Mouse (Mus musculus) large intestine, adult 2 months (tissue): ENCODE results near the gene Pxylp1. TPM values are rescaled to one million over a fixed set of nuclear protein-coding genes. Genes with fewer than 3 reads are reported as not detected.

ENCODE experiments used
- DNase-seq: peaks from one replicate; pipeline ENCODE4 v3.0.0-alpha.2; 2012; ENCODE audit warnings: low read depth, low spot score
- WGBS: fragments of 180-500 bp; shearing (Covaris S2); methylation state at CpG from one replicate; pipeline ENCODE4 v1.1.7; 2018; 5-methylcytosine and 5-hydroxymethylcytosine counted together
- polyA plus RNA-seq: library from polyadenylated mRNA; depleted of rRNA; stranded (reverse); fragments of >200 nt; gene quantifications from 2 replicates; pipeline ENCODE4 v1.2.3, GENCODE M21; 2012

Pxylp1 gene
- polyA plus RNA-seq, 1 experiment: 17.3 TPM

DNA sequence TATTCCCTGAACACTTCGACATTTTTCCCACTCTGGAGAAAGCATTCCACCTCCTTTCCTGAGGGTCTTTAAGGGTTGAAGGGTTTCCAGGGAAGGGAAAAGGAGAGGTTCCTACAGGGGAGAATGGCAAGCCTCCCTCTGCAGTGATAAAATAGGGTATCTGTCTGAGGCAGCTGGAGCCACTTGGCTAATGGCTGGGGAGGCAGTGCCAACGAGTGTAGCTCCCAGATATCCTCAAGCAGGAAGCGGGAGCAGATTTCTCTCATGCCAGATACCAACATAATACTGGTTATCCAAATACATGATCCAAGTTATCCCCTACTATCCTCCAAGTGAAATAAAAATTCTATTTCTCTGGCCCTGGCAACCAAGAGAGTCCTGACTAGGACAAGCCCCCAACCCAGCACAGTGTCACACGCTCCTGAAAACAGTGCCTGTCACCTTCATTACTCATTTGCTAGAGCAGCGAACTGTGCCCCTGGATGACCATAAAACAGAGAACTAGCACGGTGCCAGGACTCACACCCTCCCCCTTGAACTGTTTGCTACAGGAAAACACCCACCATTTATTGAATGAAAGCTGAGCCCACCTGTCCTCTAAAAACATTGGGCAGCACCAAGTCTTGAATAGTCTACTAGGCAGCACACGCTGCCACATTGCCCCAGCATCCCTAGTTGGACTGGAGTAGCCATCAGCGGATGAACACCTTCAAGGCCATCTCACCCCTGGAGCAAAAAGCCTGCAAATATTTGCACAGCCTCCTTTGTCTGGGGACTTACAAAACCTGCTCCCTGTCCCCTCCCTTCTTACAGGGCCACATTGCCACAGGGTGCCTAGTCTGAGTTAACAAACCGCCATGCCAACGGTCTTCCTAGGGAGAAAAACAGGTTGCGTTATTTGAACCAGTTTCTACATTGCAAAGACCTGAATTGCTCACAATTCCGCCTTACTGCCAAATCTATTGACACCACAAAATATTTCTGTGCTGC, 833 bp downstream of the Pxylp1 start:
- 33% methylated on average over 12 of the region's 12 CpGs for WGBS
- DNase-seq: no peak

DNA sequence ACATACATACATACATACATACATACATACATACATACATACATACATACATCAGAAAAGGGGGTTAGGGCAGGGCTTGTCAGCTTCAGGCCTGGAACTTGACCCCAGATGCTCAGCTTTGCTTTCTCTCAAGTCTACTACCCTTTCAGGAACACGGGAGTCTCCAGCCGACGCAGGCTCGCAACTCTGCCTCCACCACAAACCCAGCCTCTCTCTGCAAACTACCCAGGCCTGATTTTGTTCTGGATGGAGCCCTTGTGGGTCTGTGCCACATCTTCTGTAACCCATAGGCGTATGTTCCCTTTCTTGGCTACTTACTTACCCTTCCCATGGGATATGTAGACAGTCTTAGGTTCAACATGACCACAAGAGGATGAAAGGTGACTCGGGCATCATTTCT, 1.7 kb downstream of the Pxylp1 start:
- WGBS: 43% methylated on average over 6 of the region's 6 CpGs
- DNase-seq: no peak

DNA sequence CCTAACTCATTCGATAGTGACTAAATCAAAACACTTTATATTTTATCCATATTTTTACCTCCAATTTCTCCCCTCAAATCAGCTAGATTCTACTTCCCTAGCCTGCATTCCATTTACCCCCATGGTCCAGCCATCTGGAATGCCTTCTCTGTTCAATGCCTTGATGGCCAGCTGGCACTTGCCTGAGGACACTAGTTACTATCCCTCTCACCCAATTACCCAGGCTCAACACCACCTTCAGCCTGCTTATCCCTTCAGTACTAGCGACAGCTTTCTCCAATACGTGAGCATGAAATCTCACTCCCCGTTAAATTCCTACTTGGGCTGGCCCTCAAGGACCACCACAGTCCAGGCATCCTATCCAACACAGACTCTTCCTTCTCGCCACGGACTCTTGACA, 2.2 kb downstream of the Pxylp1 start:
- DNase-seq: no peak
- 56% methylated on average over 6 of the region's 6 CpGs for WGBS

DNA sequence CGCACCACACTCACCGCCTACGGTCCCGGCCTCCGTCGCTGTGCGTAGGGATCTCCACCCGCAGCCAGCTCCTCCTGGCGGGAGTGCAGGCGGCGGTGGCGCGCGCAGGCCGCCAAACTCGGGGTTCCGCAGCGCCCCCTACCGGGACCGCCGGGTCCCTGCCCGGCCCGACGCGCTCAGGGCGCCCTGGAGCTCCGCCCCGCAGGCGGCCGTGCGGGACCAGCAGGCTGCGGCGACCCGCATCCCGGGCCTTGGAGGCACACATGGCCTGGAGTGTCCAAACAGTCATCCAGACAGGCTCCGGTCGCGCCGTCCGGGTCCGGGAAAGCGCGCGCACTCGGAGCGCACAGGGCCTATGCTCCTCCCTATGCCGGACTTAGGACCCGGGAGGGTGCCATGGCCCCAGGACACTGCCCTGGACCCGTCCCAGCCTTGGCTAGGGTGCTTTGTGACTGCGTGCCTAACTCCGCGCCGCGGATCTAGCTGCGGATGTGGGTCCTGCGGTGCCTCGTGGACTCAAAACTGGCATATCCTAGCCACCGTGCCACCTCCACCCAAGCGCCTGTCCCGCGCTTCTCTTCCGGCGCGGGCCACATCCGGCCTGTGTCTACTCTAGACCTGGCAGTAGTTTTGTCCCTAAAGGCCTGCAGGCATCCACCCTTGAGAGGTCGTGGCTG, 3.0 kb downstream of the Pxylp1 start:
- DNase-seq: no peak
- under 1% methylated on average over 66 of the region's 66 CpGs for WGBS

DNA sequence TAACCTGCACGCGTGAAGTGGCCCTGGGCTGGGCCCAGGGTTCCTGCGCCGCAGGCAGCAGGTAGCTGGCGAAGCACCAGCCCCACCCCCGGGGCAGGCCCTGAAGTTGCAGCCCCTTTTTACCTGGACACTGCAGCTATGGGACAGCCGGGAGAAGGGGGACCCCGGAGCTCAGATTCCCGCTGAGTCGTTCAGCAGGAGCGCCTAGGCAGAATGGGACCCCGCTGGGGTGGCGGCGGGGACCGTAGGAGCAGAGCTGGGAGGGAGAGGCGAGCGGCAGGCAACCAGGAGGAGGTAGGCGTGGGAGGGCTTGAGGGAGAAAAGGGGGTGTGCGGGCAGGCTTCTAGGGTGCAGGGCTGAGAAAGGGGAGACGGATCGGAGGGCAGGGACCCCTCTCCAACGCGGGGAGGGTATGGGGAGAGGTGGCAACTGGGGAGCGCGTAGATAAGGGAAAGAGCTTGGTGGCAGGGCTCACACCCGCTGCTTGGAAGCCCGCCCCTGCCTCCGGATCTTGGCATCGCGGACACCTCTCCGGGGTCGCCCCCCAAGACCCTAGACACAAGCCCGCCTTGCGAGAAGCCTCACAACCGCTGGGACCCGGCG, 3.6 kb downstream of the Pxylp1 start:
- no peak for DNase-seq
- under 1% methylated on average over 37 of the region's 37 CpGs for WGBS

DNA sequence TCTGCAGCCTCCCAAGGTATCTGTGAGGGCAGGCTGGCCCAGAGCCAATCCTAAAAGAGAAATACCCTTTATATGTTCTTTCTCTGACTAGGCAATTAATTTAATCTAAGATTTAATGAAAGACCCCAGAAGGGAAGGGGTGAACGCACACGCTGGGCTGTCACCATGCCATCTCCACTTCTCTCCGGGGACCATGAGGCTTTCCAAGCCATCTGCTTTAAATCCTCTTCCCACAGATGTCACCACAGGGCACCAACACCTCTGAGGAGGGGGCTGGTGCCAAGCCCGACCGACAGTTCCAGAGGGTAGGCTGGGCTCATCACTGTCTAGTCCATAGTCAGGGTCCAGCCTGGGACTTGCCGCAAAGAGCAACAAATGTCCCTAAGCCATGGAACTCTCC, 4.5 kb downstream of the Pxylp1 start:
- WGBS: 39% methylated on average over 6 of the region's 6 CpGs
- DNase-seq: no peak

DNA sequence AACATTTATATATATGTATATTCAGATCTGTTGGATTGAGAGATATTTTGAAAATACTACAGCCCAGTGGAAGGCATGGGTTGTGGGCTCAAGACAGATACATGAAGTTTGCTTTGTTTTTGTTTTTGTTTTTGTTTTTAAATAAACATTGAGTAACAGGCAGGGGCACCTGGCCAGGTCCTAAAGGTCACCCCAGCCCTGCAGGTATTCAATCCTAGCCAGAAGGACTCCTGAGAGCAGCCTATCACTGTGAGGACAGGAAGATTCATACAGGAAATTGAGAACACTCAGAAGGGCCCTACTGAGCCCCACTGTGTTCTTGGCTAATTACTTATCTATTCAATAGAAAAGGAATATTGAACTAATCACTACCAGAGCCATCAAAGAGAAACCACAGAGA, 5.0 kb downstream of the Pxylp1 start:
- DNase-seq: no peak

DNA sequence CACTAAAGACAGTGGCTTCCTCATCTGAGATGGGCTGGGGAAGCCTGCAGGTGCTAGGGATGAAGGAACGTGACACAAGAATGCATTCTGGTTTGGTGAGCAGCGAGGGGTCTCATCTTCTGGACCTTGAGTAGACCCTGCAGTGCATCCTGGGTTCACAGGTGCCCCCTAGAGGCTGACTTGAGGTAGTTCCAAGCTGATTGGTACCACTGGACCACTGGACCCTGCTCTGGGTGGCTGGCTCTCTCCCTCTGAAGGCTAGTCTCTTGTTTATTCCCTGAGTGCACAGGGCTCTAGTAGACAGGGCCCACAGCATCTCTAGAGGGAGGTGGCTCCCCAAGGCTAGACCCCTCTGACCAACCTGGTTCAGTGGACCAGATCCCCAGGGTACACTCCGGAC, 6.7 kb downstream of the Pxylp1 start:
- no peak for DNase-seq
- WGBS: 71% methylated on average over 3 of the region's 3 CpGs

DNA sequence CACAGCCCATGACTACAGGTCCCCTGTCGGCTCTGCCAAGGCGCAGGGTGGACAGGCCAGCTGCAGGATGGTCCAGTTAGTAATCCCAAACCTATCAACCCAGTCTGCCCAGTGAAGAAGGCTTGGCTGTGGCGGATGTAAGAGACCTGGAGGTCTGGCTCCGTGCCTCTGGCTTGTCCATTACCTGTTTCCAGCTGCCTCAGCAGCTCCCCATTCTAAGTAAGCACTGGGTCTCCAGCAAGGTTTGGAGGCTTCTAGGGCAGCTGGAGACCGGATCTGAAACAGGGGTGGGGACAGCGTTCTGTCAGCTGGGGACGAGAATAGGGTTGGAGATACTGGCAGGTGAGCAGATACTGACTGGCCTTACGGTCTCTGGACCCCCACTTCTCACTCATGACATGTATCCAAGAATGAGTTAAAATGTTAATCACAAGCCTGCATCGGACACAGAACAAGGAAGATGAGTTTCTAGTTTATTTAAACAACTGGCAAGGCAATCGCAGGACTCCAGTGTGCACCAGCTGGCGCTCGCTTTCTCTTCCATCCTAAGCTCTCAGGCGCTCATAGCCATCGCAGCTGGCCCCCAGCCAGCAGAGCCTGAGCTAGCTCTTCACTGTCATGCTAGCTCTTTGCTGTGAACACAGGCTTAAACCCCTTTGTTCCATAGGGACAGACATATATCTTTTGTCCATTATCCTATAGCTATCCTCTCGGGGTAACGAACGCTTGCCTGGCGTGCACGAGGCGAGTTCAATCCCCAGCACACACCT, 9.8 kb downstream of the Pxylp1 start:
- WGBS: 74% methylated on average over 20 of the region's 20 CpGs
- no peak for DNase-seq

DNA sequence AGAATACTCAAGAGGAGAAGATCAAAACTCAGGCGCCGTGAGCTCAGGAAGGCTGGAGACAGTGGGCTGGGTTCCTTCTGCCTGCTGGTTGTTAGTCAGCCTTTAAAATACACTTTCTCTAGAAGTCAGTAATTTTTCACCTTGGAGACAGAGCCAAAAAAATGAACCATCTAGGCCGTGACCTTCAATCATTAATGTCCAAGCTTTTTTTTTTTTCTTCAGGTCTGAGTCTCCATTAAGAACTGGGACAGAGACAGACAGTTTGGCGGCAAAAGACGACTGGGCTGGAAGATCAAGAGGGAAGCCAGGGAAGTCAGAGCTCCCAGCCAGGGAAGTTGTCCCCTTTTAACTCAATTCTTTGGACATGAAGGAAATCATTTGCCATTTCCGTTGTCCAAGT, 10.6 kb downstream of the Pxylp1 start:
- no peak for DNase-seq
- WGBS: 80% methylated on average over 6 of the region's 6 CpGs

DNA sequence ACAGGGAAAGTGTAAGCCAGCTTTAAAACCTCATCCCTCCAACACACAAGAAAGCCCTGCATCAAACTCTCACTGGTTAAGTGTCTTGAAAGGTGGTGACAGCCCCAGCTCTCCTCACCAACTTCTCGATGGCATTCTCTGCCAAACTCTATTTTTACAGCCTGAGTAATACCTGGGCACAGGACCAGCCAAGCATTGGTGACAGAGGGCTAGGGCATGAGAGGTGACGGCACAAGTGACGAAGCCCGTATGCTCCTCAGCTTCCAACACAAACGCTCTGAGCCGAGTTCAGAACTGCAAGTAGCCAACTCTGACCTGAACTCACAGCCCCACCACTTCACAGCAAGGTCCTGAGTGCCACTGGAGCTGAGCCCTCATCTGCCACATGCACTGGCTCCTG, 13.4 kb downstream of the Pxylp1 start:
- no peak for DNase-seq
- WGBS: 30% methylated on average over 6 of the region's 6 CpGs

DNA sequence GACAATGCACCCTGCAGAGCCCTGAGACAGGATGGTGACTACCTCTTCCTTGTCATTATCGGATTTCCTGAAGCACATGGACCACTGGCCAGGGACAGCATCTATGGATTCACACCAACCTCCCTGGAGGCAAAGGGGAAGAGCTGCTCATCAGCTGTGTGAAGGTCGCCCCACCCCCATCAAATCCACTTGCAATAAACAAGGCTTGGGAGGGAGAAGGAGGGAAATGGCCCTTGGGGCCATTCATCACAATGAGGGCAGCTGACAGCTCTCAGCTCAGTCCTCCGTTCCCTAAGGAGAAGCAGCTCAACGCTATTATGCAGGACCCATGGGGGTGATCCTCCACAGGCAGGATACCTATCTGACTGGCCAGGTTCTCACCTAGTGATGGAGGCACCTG, 14.0 kb downstream of the Pxylp1 start:
- WGBS: 48% methylated on average over 4 of the region's 4 CpGs
- DNase-seq: no peak

DNA sequence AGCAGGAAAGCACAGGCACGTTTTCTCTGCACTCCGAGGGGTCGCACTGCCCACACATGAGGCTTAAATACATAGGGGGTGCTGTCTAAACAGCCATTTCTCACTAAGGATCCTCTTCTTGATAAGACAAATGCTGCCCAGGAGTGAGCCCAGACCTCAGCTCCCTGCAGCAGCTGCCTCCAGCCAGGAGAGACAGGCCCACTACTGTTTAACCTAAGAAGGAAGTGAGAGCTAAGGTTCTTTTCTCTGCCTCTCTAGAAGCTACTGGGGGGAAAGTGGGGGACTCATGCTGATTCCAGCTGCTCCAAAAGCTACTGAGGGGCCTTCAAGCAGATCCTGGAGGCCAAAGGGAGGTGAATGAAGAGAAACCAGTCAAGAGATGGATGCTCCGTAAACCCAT, 16.8 kb downstream of the Pxylp1 start:
- no peak for DNase-seq
- WGBS: 62% methylated on average over 4 of the region's 4 CpGs

DNA sequence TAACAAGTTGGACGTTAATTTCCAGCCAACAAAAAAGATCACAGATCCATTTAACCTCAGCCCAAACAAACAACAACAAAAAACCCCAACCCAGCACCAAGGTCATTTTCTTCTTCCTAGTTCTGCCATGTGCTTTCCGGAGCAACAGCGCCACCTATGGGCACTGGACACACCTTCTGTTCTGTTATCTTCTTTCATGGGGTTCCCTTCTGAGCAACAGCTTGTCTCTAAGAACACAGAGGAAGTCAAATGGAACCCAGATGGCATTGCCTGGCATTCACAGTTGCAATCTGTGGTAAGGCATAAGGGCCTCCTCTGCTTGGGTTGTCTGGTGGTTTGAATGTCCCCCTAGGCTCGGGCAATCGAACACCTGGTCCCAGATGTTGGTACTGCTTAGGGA, 19.4 kb downstream of the Pxylp1 start:
- DNase-seq: no peak
- 78% methylated on average over 5 of the region's 5 CpGs for WGBS

DNA sequence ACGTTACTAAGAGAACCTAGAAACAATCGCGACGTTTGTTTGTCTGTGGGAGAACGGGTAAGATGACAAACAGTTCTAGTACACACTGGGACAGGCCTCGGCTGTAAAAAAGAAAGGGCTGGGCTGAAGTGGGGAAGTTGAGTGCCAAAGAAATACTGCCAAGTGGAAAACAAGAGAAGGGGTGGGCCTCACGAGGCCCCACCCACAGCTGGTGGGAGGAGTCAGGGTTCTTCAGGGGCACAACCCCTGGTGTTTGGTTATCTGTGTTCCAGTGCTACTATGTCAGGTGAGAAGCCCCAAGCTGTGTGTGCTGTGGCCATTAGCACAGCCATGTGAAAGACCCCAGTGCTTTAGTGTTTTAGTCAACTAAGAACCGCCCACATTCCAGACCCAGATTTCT, 22.4 kb downstream of the Pxylp1 start:
- DNase-seq: no peak
- 18% methylated on average over 8 of the region's 8 CpGs for WGBS

DNA sequence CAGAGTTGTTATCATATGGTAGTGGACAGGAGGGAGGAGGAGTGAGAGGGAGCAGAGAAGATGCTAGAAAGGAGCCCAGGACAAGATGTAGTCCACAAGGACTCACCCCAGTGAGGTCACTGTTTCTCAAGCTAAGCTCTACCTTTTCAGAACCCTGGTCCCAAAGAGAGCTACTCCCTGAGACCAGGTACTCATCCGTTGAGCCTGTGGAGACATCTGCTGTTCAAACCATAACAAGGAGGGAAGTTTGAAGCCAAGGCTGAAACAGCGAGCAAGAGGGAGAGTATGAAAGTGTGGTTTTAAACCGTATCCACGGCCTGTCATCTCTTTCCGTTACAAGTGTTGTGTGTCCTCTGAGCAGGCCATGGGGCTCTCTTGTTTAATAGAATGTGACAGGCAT, 22.9 kb downstream of the Pxylp1 start:
- 36% methylated on average over 5 of the region's 5 CpGs for WGBS
- DNase-seq: no peak

DNA sequence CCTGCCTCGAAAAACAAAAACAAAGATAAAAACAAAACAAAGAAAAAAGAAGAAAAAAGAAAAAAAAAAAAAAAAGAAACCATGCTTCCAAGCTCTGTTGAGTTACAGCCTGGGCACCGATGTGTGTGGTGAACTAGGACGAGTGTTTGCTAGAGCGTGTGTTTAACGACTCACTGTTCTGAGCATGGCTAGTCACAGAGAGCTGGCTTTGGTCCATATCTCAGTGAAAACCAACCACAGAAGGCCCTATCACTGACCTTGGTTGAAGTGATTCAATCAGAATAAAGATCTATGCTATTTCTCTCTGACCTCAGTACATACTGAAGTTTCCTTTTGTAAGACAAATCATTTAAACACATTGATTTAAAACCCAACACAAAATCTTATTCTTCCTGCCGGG, 23.9 kb downstream of the Pxylp1 start:
- 41% methylated on average over 6 of the region's 6 CpGs for WGBS
- no peak for DNase-seq

DNA sequence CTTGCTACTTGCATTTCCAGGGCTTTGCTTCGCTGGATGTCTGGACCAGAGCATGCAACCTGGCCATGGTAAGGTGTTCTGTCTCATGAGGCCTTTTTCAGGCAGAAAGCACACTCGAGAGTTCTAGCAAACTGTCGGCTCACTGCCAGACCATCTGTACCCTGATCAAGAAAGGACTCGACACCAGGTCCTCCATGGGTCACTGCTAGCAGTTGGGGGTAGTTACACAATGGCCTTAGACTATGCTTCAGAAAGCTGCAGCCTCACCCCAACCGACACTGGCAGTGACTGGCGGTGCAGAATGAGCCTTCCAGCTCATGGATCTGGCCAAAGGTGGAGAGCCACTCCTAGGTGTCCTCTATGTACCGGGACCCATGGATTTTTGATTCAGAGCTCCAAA, 25.3 kb downstream of the Pxylp1 start:
- no peak for DNase-seq
- 43% methylated on average over 7 of the region's 7 CpGs for WGBS

DNA sequence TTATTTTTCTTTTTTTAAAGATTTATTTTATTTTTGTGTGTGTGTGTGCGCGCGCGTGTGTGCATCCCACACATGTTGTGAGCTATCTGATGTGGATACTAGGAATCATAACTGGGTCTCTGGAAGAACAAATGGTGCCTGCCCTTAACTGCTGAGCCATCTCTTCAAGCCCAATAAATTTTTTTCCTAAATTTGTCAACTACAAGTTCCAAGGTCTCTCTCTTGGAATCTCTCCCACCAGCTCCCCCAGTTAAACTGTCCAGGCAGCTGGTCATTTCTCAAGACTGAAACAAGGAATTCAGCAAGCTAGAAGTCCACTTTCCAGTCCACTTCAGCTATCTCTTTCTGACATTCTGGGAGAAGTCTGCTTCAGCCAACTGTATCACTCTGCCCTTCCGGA, 26.3 kb downstream of the Pxylp1 start:
- 91% methylated on average over 5 of the region's 5 CpGs for WGBS
- DNase-seq: no peak

DNA sequence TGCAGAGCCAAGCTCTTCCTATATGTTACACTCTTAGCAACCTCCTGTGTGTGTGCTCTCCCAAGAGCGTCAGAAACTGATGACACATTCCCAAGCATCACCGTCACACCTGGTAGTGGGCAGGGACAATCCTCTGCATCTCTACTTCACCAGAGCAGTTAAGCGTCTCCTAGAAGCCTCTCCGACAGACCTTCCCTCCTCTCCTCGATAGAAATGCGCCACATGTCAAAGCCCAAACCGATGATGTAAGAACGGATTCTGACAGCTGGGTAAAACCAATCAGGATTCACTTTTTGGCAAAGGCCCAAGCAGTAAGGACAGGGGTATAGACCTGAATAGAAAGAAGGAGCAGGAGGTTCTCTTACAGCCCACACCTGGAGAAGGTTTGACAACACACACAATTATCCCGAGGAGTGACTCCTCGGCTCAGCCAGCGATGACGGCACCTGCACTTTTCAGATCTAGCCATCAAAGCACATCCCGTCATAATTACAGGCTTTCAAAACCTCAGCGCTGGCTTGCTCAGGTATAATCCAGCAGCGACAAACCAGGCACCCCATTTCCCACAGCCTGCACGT, 26.9 kb downstream of the Pxylp1 start:
- DNase-seq: no peak
- WGBS: 79% methylated on average over 16 of the region's 16 CpGs
